Mouse (Mus musculus): ENCODE results near the gene Olfr378. TPM values are rescaled to one million over a fixed set of nuclear protein-coding genes. Genes with fewer than 3 reads are reported as not detected.

The Olfr378 gene
- polyA plus RNA-seq (2015; fragmentation: Nextera tagmentation; extraction: Ambion mirVana): not detected in 2 replicates

- H3K9ac ChIP-seq: no peak within 1 kb of the TSS
- no peak within 1 kb of the TSS for H3K4me2 ChIP-seq
- no peak for ATAC-seq (ENCODE audit: insufficient read depth)
- no peak within 1 kb of the TSS for H3K4me3 ChIP-seq (replicated peaks)
- 82% methylated on average over 1 of the region's 1 CpGs for WGBS (ENCODE audit: insufficient replicate concordance)
- H3K36me3 ChIP-seq (replicated peaks): no peaks in the 10 kb centered on the region
- H3K27me3 ChIP-seq: no peaks in the 10 kb centered on the region
- no peaks in the 10 kb centered on the region for H3K9me3 ChIP-seq (replicated peaks)
- H3K27ac ChIP-seq (replicated peaks): no peak within 1 kb of the TSS
- no peaks in the 10 kb centered on the region for H3K4me1 ChIP-seq (replicated peaks)
Observed at GRCm38 (mm10) chr11:73428377-73428776, at the start of gene Olfr378. TSS of gene Olfr378 (minus strand) at chr11:73428477.

DNA sequence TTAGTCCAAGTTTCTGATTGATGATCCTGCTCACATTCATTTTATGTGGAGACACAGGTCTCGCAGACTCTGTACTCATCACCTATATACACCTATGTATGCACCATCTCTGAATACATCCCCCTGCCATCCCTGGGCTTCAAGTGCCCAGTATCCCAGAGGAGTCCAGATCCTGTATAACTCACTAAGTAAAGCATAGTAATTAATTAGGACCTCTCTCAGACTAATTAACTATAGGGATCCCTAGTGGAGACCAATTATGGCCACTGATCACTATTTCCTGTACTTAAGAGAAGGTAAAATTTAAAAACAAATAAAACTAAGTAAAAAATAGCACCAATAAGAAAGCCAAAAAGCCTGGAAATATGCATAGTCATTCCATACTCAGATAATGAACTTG is 29.1 kb upstream of the Olfr378 start, which contains the start of gene Olfr380:
TSS of gene Olfr380 (minus strand) at position 101 of the 400 bp plus-strand sequence.
- H3K9ac ChIP-seq: no peak within 1 kb of the TSS
- H3K27me3 ChIP-seq: no peaks in the 10 kb centered on the region
- no peak within 1 kb of the TSS for H3K4me3 ChIP-seq (replicated peaks)
- ATAC-seq (ENCODE audit: insufficient read depth): no peak
- H3K4me1 ChIP-seq (replicated peaks): no peaks in the 10 kb centered on the region
- no peak within 1 kb of the TSS for H3K27ac ChIP-seq (replicated peaks)
- no peaks in the 10 kb centered on the region for H3K9me3 ChIP-seq (replicated peaks)
- no peak within 1 kb of the TSS for H3K4me2 ChIP-seq
- 60% methylated on average over 1 of the region's 1 CpGs for WGBS (ENCODE audit: insufficient replicate concordance)
- H3K36me3 ChIP-seq (replicated peaks): no peaks in the 10 kb centered on the region

DNA sequence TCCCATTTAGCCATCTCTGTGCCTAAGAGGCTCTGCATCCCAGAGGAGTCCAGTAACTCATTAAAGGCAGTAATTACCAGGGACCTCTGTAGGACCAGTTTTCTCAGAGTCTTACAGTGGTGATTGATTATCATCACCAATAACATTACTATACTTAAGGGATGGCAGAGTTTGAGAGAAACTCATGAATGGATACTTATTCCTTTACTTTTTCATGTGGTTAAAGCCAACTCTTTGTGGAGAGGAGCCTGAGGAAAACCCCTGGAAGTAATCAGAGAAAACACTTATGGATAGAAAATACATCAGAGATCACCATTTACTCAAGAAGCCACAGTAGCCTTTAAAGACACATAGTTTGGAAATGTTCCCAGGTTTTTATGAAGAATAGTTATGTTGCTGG is 28.8 kb downstream of the Olfr378 start, which contains the start of gene Olfr1:
TSS of gene Olfr1 (minus strand) at position 101 of the 400 bp plus-strand sequence.
- Histone ChIP-seq H3K4me2 (no peak within 1 kb of the TSS), H3K9me3 (replicated peaks) (no peaks in the 10 kb centered on the region), H3K4me1 (replicated peaks) (no peaks in the 10 kb centered on the region), H3K36me3 (replicated peaks) (no peaks in the 10 kb centered on the region), H3K27ac (replicated peaks) (no peak within 1 kb of the TSS), H3K27me3 (no peaks in the 10 kb centered on the region), H3K4me3 (replicated peaks) (no peak within 1 kb of the TSS), H3K9ac (no peak within 1 kb of the TSS)
- ATAC-seq (ENCODE audit: insufficient read depth): no peak

DNA sequence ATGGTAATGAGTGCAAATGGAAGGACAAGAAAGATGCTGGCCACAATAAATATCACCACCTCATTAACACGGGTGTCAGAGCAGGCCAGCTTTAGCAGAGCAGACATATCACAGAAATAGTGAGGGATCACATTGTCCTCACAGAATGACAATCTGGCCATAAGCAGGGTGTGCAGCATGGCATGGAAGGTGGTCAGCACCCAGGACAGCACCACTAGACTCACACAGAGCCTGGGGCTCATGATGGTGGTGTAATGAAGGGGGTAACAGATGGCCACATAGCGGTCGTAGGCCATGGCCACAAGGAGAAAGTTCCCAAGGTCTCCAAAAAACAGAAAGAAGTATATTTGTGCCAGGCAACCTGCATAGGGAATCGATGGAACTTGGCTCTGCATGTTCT is 32.9 kb downstream of the Olfr378 start:
- WGBS (ENCODE audit: insufficient replicate concordance): 42% methylated on average over 4 of the region's 4 CpGs
- no peak overlapping the region for H3K4me3 ChIP-seq (replicated peaks)
- no peak overlapping the region for H3K4me2 ChIP-seq
- H3K4me1 ChIP-seq (replicated peaks): no peaks in the 10 kb centered on the region
- no peak for ATAC-seq (ENCODE audit: insufficient read depth)
- no peak overlapping the region for H3K9ac ChIP-seq
- no peaks in the 10 kb centered on the region for H3K27me3 ChIP-seq
- H3K36me3 ChIP-seq (replicated peaks): no peaks in the 10 kb centered on the region
- H3K9me3 ChIP-seq (replicated peaks): no peaks in the 10 kb centered on the region
- H3K27ac ChIP-seq (replicated peaks): no peak overlapping the region

Other genes with a start within 250 kb of the Olfr378 start
- 7.1 and 7.8 TPM in 2 replicates for gene Ctns, start 229.4 kb downstream of the Olfr378 start, polyA plus RNA-seq (2015; fragmentation: Nextera tagmentation; extraction: Ambion mirVana)
- 2.8 and 3.0 TPM in 2 replicates for gene Shpk, start 229.0 kb downstream of the Olfr378 start, polyA plus RNA-seq (2015; fragmentation: Nextera tagmentation; extraction: Ambion mirVana)
- gene Trpv1, start 194.2 kb downstream of the Olfr378 start, polyA plus RNA-seq (2015; fragmentation: Nextera tagmentation; extraction: Ambion mirVana): 0.23 and 0.35 TPM in 2 replicates
- gene Trpv3, start 161.1 kb downstream of the Olfr378 start, polyA plus RNA-seq (2015; fragmentation: Nextera tagmentation; extraction: Ambion mirVana): 0.02 TPM in 2 replicates
- 2.6 and 3.5 TPM in 2 replicates for gene Aspa, start 98.9 kb downstream of the Olfr378 start, polyA plus RNA-seq (2015; fragmentation: Nextera tagmentation; extraction: Ambion mirVana)
- gene Gm49340, start 98.7 kb downstream of the Olfr378 start, polyA plus RNA-seq (2015; fragmentation: Nextera tagmentation; extraction: Ambion mirVana): 0.13 TPM in 1 of 2 replicates, not detected in the other
- gene Spata22, start 98.7 kb downstream of the Olfr378 start, polyA plus RNA-seq (2015; fragmentation: Nextera tagmentation; extraction: Ambion mirVana): 2.5 and 2.8 TPM in 2 replicates
- gene Olfr20, start 77.7 kb downstream of the Olfr378 start, polyA plus RNA-seq (2015; fragmentation: Nextera tagmentation; extraction: Ambion mirVana): 0.25 TPM in 1 of 2 replicates, not detected in the other
- not detected in 2 replicates for gene Olfr376, start 57.2 kb downstream of the Olfr378 start, polyA plus RNA-seq (2015; fragmentation: Nextera tagmentation; extraction: Ambion mirVana)
- gene Olfr1, start 28.9 kb downstream of the Olfr378 start, polyA plus RNA-seq (2015; fragmentation: Nextera tagmentation; extraction: Ambion mirVana): not detected in 2 replicates
- not detected in 2 replicates for gene Olfr380, start 29.0 kb upstream of the Olfr378 start, polyA plus RNA-seq (2015; fragmentation: Nextera tagmentation; extraction: Ambion mirVana)
- gene Olfr381, start 63.1 kb upstream of the Olfr378 start, polyA plus RNA-seq (2015; fragmentation: Nextera tagmentation; extraction: Ambion mirVana): not detected in 2 replicates
- gene Olfr382, start 88.7 kb upstream of the Olfr378 start, polyA plus RNA-seq (2015; fragmentation: Nextera tagmentation; extraction: Ambion mirVana): not detected in 2 replicates
- gene Olfr385, start 164.5 kb upstream of the Olfr378 start, polyA plus RNA-seq (2015; fragmentation: Nextera tagmentation; extraction: Ambion mirVana): not detected in 2 replicates
- not detected in 2 replicates for gene Olfr384, start 170.1 kb upstream of the Olfr378 start, polyA plus RNA-seq (2015; fragmentation: Nextera tagmentation; extraction: Ambion mirVana)

Measured in liver, embryonic 15.5 days (tissue).